In genomic region chr13:52127751-52128150, GRCm38 (mm10) we compare ENCODE assay signal across 26 mouse cellular contexts.
DNase-seq lines count a peak whose midpoint lies in the region; ATAC-seq lines count a peak whose summit lies in the region.
"Had no signal": no experiment of that assay in that cellular context is flagged by ENCODE, and none has a peak within 500 bp of the region (broad histone marks: within the 10 kb centered on the region; RNA-seq: fewer than 3 reads in every experiment).

No protein-coding gene starts in this region.

- peaks cover 13% of the 10 kb centered on the region; the same call in 1 of the 2 replicates for H3K9me3 ChIP-seq in kidney, embryonic 15.5 days (replicated peaks)
- H3K9me3 ChIP-seq in midbrain, embryonic 14.5 days (ENCODE audit: control insufficient read depth, low read length), result peaks cover 13% of the 10 kb centered on the region; the same call in 1 of the 2 replicates

- H3K4me3 ChIP-seq in kidney, embryonic 15.5 days (replicated peaks), result no peak overlapping the region
- H3K4me3 ChIP-seq in midbrain, embryonic 14.5 days (replicated peaks; ENCODE audit: low read depth, low read length), result no peak overlapping the region
- H3K4me3 ChIP-seq: embryonic facial prominence, embryonic 13.5 days; embryonic facial prominence, embryonic 15.5 days; erythroblast, embryonic 14.5 days; forebrain, embryonic 10.5 days; forebrain, embryonic 12.5 days had no signal

- H3K36me3 ChIP-seq in kidney, embryonic 15.5 days, result no peaks in the 10 kb centered on the region
- no peaks in the 10 kb centered on the region for H3K36me3 ChIP-seq in midbrain, embryonic 14.5 days (ENCODE audit: control insufficient read depth, insufficient read depth, low read length)
- H3K36me3 ChIP-seq: embryonic facial prominence, embryonic 13.5 days; embryonic facial prominence, embryonic 15.5 days; forebrain, embryonic 10.5 days; forebrain, embryonic 12.5 days; G1E had no signal

- H3K27ac ChIP-seq in kidney, embryonic 15.5 days, result no peak overlapping the region
- no peak overlapping the region for H3K27ac ChIP-seq in midbrain, embryonic 14.5 days (replicated peaks; ENCODE audit: low read depth, low read length)
- H3K27ac ChIP-seq: embryonic facial prominence, embryonic 13.5 days; embryonic facial prominence, embryonic 15.5 days; forebrain, embryonic 10.5 days; forebrain, embryonic 12.5 days had no signal

- no peaks in the 10 kb centered on the region for H3K27me3 ChIP-seq in kidney, embryonic 15.5 days
- no peaks in the 10 kb centered on the region for H3K27me3 ChIP-seq in midbrain, embryonic 14.5 days (ENCODE audit: control insufficient read depth, insufficient read depth, low read length)
- H3K27me3 ChIP-seq: CH12.LX; embryonic facial prominence, embryonic 13.5 days; embryonic facial prominence, embryonic 15.5 days; forebrain, embryonic 12.5 days; Patski had no signal

- 76% methylated on average over 9 of the region's 9 CpGs for WGBS in kidney, embryonic 15.5 days
- 83% methylated on average over 9 of the region's 9 CpGs for WGBS in midbrain, embryonic 14.5 days

- peak; percentile 45; the same call in 1 of the 2 replicates for ATAC-seq in common myeloid progenitor, adult 5-6 weeks (replicated peaks; ENCODE audit: low read depth, poor library complexity, severe bottlenecking)
- peak; percentile 52 for ATAC-seq in megakaryocyte progenitor cell, adult 5-6 weeks (replicated peaks; ENCODE audit: poor library complexity)
- no peak for ATAC-seq in kidney, embryonic 15.5 days (replicated peaks; ENCODE audit: low FRiP score)
- no peak for ATAC-seq in midbrain, embryonic 14.5 days (ENCODE audit: low FRiP score, low TSS enrichment)
- ATAC-seq: CD4-positive, CD25-positive, alpha-beta regulatory T cell, adult 4 months; forebrain, embryonic 14.5 days; forebrain, embryonic 16.5 days; Patski had no signal

- no peaks in the 10 kb centered on the region for H3K4me1 ChIP-seq in kidney, embryonic 15.5 days
- H3K4me1 ChIP-seq in midbrain, embryonic 14.5 days (ENCODE audit: control insufficient read depth, insufficient read depth, low read length), result no peaks in the 10 kb centered on the region
- H3K4me1 ChIP-seq: embryonic facial prominence, embryonic 13.5 days; embryonic facial prominence, embryonic 15.5 days; forebrain, embryonic 12.5 days had no signal

- DNase-seq in A20 (ENCODE audit: low read depth, low spot score), result peak; percentile 18
- DNase-seq in cerebellum, adult 18-20 months, result no peak
- DNase-seq in midbrain, embryonic 14.5 days, result no peak
- DNase-seq: adrenal gland, adult 2 months; adrenal gland, postnatal 10 days; adrenal gland, postnatal 25 days; cerebellum, adult 11 months; cerebellum, adult 2 months; cerebellum, adult 9-10 months; cerebellum, postnatal 10 days; cerebellum, postnatal 25 days; embryo, embryonic 11 days had no signal

- H3K4me2 ChIP-seq in kidney, embryonic 15.5 days, result no peak overlapping the region
- no peak overlapping the region for H3K4me2 ChIP-seq in midbrain, embryonic 14.5 days (ENCODE audit: low read length)
- H3K4me2 ChIP-seq: embryonic facial prominence, embryonic 13.5 days; embryonic facial prominence, embryonic 15.5 days; forebrain, embryonic 12.5 days had no signal

- no peak overlapping the region for H3K9ac ChIP-seq in kidney, embryonic 15.5 days
- H3K9ac ChIP-seq in midbrain, embryonic 14.5 days (replicated peaks; ENCODE audit: low read length), result no peak overlapping the region
- H3K9ac ChIP-seq: embryonic facial prominence, embryonic 13.5 days; embryonic facial prominence, embryonic 15.5 days; forebrain, embryonic 12.5 days had no signal

Comparison
In these comparisons a context has a peak if more than half of its experiments do, and no peak if none do; other contexts are left out.
1. ATAC-seq: peak in common myeloid progenitor, adult 5-6 weeks (single experiment) and megakaryocyte progenitor cell, adult 5-6 weeks (single experiment); none in kidney, embryonic 15.5 days (single experiment) and midbrain, embryonic 14.5 days (single experiment).